ENCODE assay signal across 23 mouse cellular contexts in the genomic region with DNA sequence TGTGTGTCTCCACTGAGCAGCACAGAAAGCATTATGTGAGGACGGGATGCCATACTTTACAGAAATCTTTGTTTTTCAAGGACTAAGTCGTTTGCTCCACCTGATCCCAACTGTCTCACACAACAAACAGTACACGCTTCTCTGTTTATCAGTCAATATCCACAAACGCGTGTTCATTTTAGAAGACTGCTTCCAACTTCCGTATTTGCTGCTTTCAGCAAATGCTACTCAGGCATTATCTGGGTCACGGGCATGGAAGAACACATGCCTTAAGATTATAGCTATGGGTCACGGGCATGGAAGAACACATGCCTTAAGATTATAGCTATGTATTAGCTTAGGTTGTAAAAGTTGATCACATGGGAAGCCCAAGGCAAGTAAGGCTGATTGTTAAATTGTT. TPM values are rescaled to one million over a fixed set of nuclear protein-coding genes. Genes with fewer than 3 reads are reported as not detected.
DNase-seq lines count a peak whose midpoint lies in the region; ATAC-seq and TF ChIP-seq lines count a peak whose summit lies in the region.
"Had no signal": no experiment of that assay in that cellular context is flagged by ENCODE, and none has a peak within 500 bp of the region (broad histone marks: within the 10 kb centered on the region; RNA-seq: fewer than 3 reads in every experiment).

No protein-coding gene starts in this region.

- H3K27me3 ChIP-seq in intestine, postnatal 0 days (replicated peaks; ENCODE audit: control insufficient read depth, insufficient read depth, low read length): no peaks in the 10 kb centered on the region
- H3K27me3 ChIP-seq in intestine, embryonic 16.5 days (replicated peaks; ENCODE audit: control insufficient read depth, insufficient read depth, low read length): no peaks in the 10 kb centered on the region
- H3K27me3 ChIP-seq in MEL (ENCODE audit: control insufficient read depth in 1 of 2, insufficient read depth in 2 of 2, low read length in 2 of 2): no peaks in the 10 kb centered on the region
- H3K27me3 ChIP-seq: CH12.LX had no signal

- TF ChIP-seq EP300 in MEL (IDR thresholded peaks at IDR 0.05; ENCODE audit: low read depth in 1 of 2, low read length in 2 of 2): 0 out of 4 replicates have a peak, but pooled peaks of 1 of the 2 experiments have one; percentile 33

- H3K36me3 ChIP-seq in intestine, postnatal 0 days (ENCODE audit: control insufficient read depth, insufficient read depth): no peaks in the 10 kb centered on the region
- no peaks in the 10 kb centered on the region for H3K36me3 ChIP-seq in intestine, embryonic 16.5 days (ENCODE audit: control insufficient read depth, insufficient read depth, low read length)
- no peaks in the 10 kb centered on the region for H3K36me3 ChIP-seq in MEL (ENCODE audit: control insufficient read depth in 1 of 2, insufficient read depth in 2 of 2, low read length in 2 of 2)
- H3K36me3 ChIP-seq: G1E had no signal

- peak; percentile 67 for DNase-seq in heart, adult 11 months
- no peak for DNase-seq in heart, postnatal 4 days
- peak; percentile 58 for DNase-seq in MEL (ENCODE audit: low read depth, low spot score)
- no peak for DNase-seq in T-cell, adult 2 months (ENCODE audit: low spot score)
- DNase-seq: adrenal gland, adult 2 months; adrenal gland, adult 8-10 months; adrenal gland, postnatal 10 days; adrenal gland, postnatal 14 days; adrenal gland, postnatal 25 days; adrenal gland, postnatal 36 days; B cell, adult 2 months; cerebellum, adult 11 months; cerebellum, adult 11-12 months; cerebellum, adult 18-20 months; cerebellum, adult 2 months; cerebellum, adult 8-10 months had no signal

- TF ChIP-seq CTCF in intestine, postnatal 0 days (IDR thresholded peaks at IDR 0.05; ENCODE audit: low read depth): no peak
- no peak for TF ChIP-seq CTCF in MEL (IDR thresholded peaks at IDR 0.05 in 2 of 3, conservative IDR thresholded peaks at IDR 0.05 in 1 of 3; ENCODE audit: control insufficient read depth in 1 of 3, insufficient read depth in 1 of 3, low read depth in 2 of 3, low read length in 3 of 3, poor library complexity in 1 of 3, severe bottlenecking in 1 of 3)

- WGBS in intestine, postnatal 0 days: 65% methylated on average over 8 of the region's 8 CpGs
- WGBS in intestine, embryonic 16.5 days: 79% methylated on average over 8 of the region's 8 CpGs

- H3K9ac ChIP-seq in intestine, postnatal 0 days (ENCODE audit: low read depth, low read length): no peak overlapping the region
- no peak overlapping the region for H3K9ac ChIP-seq in intestine, embryonic 16.5 days (ENCODE audit: low read depth, low read length)
- H3K9ac ChIP-seq in MEL (ENCODE audit: control insufficient read depth, low read depth, low read length, poor library complexity, severe bottlenecking): 0 out of 2 replicates have a peak overlapping the region, but pooled peaks have one; percentile 11

- H3K9me3 ChIP-seq in intestine, postnatal 0 days (ENCODE audit: control insufficient read depth): no peaks in the 10 kb centered on the region
- H3K9me3 ChIP-seq in intestine, embryonic 16.5 days (ENCODE audit: control insufficient read depth, low read length): no peaks in the 10 kb centered on the region
- H3K9me3 ChIP-seq in MEL (replicated peaks; ENCODE audit: insufficient read depth, low read length): no peaks in the 10 kb centered on the region

- H3K27ac ChIP-seq in intestine, postnatal 0 days (ENCODE audit: low read depth, low read length): no peak overlapping the region
- no peak overlapping the region for H3K27ac ChIP-seq in intestine, embryonic 16.5 days (ENCODE audit: low read length)
- H3K27ac ChIP-seq in MEL (ENCODE audit: control insufficient read depth, low read depth, low read length): no peak overlapping the region

- TF ChIP-seq RAD21 in MEL (IDR thresholded peaks at IDR 0.05; ENCODE audit: low read depth, low read length): no peak

- TF ChIP-seq POLR2A in MEL (IDR thresholded peaks at IDR 0.05; ENCODE audit: control insufficient read depth in 1 of 2, insufficient read depth in 1 of 2, low read depth in 1 of 2, low read length in 2 of 2, poor library complexity in 1 of 2): no peak

- H3K4me1 ChIP-seq in intestine, postnatal 0 days (replicated peaks; ENCODE audit: control insufficient read depth, insufficient read depth, low read length): no peaks in the 10 kb centered on the region
- H3K4me1 ChIP-seq in intestine, embryonic 16.5 days (ENCODE audit: control insufficient read depth, insufficient read depth, low read length): no peaks in the 10 kb centered on the region
- no peaks in the 10 kb centered on the region for H3K4me1 ChIP-seq in MEL (ENCODE audit: control insufficient read depth in 1 of 2, insufficient read depth in 2 of 2, low read length in 2 of 2)

- no peak overlapping the region for H3K4me3 ChIP-seq in intestine, postnatal 0 days (ENCODE audit: low read depth, low read length)
- no peak overlapping the region for H3K4me3 ChIP-seq in intestine, embryonic 16.5 days (ENCODE audit: low read length)
- peak overlapping the region; percentile 15 to 24 for H3K4me3 ChIP-seq in MEL (ENCODE audit: control insufficient read depth in 1 of 2, insufficient read depth in 1 of 2, low read depth in 2 of 2, low read length in 2 of 2)

- ATAC-seq in intestine, postnatal 0 days: peak; percentile 43; the same call in 1 of the 2 replicates
- no peak for ATAC-seq in intestine, embryonic 16.5 days
- ATAC-seq: activated CD4-positive, CD25-positive, alpha-beta regulatory T cell, adult 4 months; CD4-positive, CD25-positive, alpha-beta regulatory T cell, adult 4 months; Patski had no signal

- no peaks in the 10 kb centered on the region for H3K79me2 ChIP-seq in MEL (ENCODE audit: control insufficient read depth, insufficient read depth, low read length, poor library complexity)

- H3K4me2 ChIP-seq in intestine, postnatal 0 days (replicated peaks; ENCODE audit: low read depth): no peak overlapping the region
- no peak overlapping the region for H3K4me2 ChIP-seq in intestine, embryonic 16.5 days (ENCODE audit: low read depth, low read length)

TF ChIP-seq in MEL, 35 proteins besides CTCF, POLR2A, EP300 and RAD21 (continues in another document):
- TF ChIP-seq USF1 (IDR thresholded peaks at IDR 0.05; ENCODE audit: low read depth, low read length): no peak
- TF ChIP-seq HCFC1 (IDR thresholded peaks at IDR 0.05; ENCODE audit: low read depth, low read length): no peak
- TF ChIP-seq CHD1 (IDR thresholded peaks at IDR 0.05; ENCODE audit: low read depth, low read length): no peak
- no peak for TF ChIP-seq CHD2 (IDR thresholded peaks at IDR 0.05; ENCODE audit: low read length)
- peak; percentile 77 for TF ChIP-seq ELF1 (IDR thresholded peaks at IDR 0.05; ENCODE audit: low read depth, low read length)
- no peak for TF ChIP-seq UBTF (IDR thresholded peaks at IDR 0.05; ENCODE audit: borderline replicate concordance, insufficient read depth, low read depth, low read length)
- TF ChIP-seq POLR2AphosphoS2 (IDR thresholded peaks at IDR 0.05; ENCODE audit: low read length): no peak
- TF ChIP-seq MAZ (IDR thresholded peaks at IDR 0.05; ENCODE audit: low read depth, low read length): no peak
- TF ChIP-seq GATA1 (IDR thresholded peaks at IDR 0.05; ENCODE audit: low read depth, low read length): no peak
- no peak for TF ChIP-seq ZKSCAN1 (IDR thresholded peaks at IDR 0.05; ENCODE audit: low read depth, low read length)
- no peak for TF ChIP-seq KAT2A (conservative IDR thresholded peaks at IDR 0.05; ENCODE audit: low read depth, low read length)
- peak; percentile 78 for TF ChIP-seq MYC (IDR thresholded peaks at IDR 0.05; ENCODE audit: low read depth, low read length)
- no peak for TF ChIP-seq USF2 (IDR thresholded peaks at IDR 0.05; ENCODE audit: borderline replicate concordance in 1 of 2, insufficient read depth in 1 of 2, low read depth in 1 of 2, low read length in 2 of 2)
- no peak for TF ChIP-seq MAFK (IDR thresholded peaks at IDR 0.05; ENCODE audit: borderline replicate concordance, low read depth, low read length)
- no peak for TF ChIP-seq TAL1 (IDR thresholded peaks at IDR 0.05; ENCODE audit: low read length)
- no peak for TF ChIP-seq E2F4 (IDR thresholded peaks at IDR 0.05; ENCODE audit: borderline replicate concordance, low read depth, low read length)
- TF ChIP-seq ZNF384 (IDR thresholded peaks at IDR 0.05; ENCODE audit: low read depth, low read length): no peak
- no peak for TF ChIP-seq TCF12 (IDR thresholded peaks at IDR 0.05; ENCODE audit: low read depth, low read length)
- no peak for TF ChIP-seq ZMIZ1 (IDR thresholded peaks at IDR 0.05; ENCODE audit: low read depth, low read length)
- peak; percentile 44; the same call in 1 of the 2 replicates for TF ChIP-seq SIN3A (IDR thresholded peaks at IDR 0.05; ENCODE audit: low read length)
- no peak for TF ChIP-seq GABPA (IDR thresholded peaks at IDR 0.05; ENCODE audit: low read depth, low read length)
- no peak for TF ChIP-seq NRF1 (IDR thresholded peaks at IDR 0.05; ENCODE audit: insufficient read depth, low read depth, low read length, poor library complexity, severe bottlenecking)
- TF ChIP-seq TBP (IDR thresholded peaks at IDR 0.05; ENCODE audit: low read depth, low read length): no peak
- TF ChIP-seq MEF2A (IDR thresholded peaks at IDR 0.05; ENCODE audit: extremely low read depth, insufficient replicate concordance, low read depth, low read length, poor library complexity, severe bottlenecking): no peak
- peak; percentile 81 for TF ChIP-seq BHLHE40 (IDR thresholded peaks at IDR 0.05; ENCODE audit: borderline replicate concordance, low read depth, low read length)
- TF ChIP-seq MXI1 (IDR thresholded peaks at IDR 0.05; ENCODE audit: low read depth, low read length): peak; percentile 75
- TF ChIP-seq NELFE (IDR thresholded peaks at IDR 0.05; ENCODE audit: low read depth, low read length): no peak

RNA-seq across cellular contexts. Expression of a gene that starts 6.9 kb away (rescaled TPM):
- 1 to 10 TPM; 3.9 to 4.4 TPM for total RNA-seq in heart, postnatal 4 days (2021)
- 0.39 and 0.40 TPM in 2 replicates for polyA plus RNA-seq in intestine, postnatal 0 days (2015; fragmentation: Nextera tagmentation; extraction: Ambion mirVana)
- polyA plus RNA-seq in intestine, embryonic 16.5 days (2015; fragmentation: Nextera tagmentation; extraction: Ambion mirVana): 1.5 and 1.7 TPM in 2 replicates
- 1.1 and 2.2 TPM in 2 replicates for total RNA-seq in MEL (2012; rRNA removed)
- polyA plus RNA-seq in MEL (2012; ENCODE audit: insufficient read depth in 1 of 2, insufficient read length in 2 of 2, low read depth in 1 of 2, low replicate concordance in 2 of 2, missing spikeins in 1 of 2): under 1 TPM in 1 of 2 experiments, not detected in 1; 0.75 TPM
- total RNA-seq: CH12.LX, G1E had no signal
- polyA plus RNA-seq: G1E had no signal

RNA-seq across cellular contexts. Expression of a gene that starts 48.1 kb away (rescaled TPM):
- total RNA-seq in heart, postnatal 4 days (2021): 10 to 100 TPM; 71.1 to 77.9 TPM
- polyA plus RNA-seq in intestine, postnatal 0 days (2015; fragmentation: Nextera tagmentation; extraction: Ambion mirVana): 47.4 and 48.3 TPM in 2 replicates
- polyA plus RNA-seq in intestine, embryonic 16.5 days (2015; fragmentation: Nextera tagmentation; extraction: Ambion mirVana): 98.2 and 106 TPM in 2 replicates
- total RNA-seq in MEL (2012; rRNA removed): 99.2 and 160 TPM in 2 replicates
- polyA plus RNA-seq in MEL (2012; ENCODE audit: insufficient read depth in 1 of 2, insufficient read length in 2 of 2, low read depth in 1 of 2, low replicate concordance in 2 of 2, missing spikeins in 1 of 2): 100 to 1,000 TPM in 1 of 2 experiments, not detected in 1; 105 TPM

Comparison
In these comparisons a context has a peak if more than half of its experiments do, and no peak if none do; other contexts are left out.
1. DNase-seq: peak in heart, adult 11 months (single experiment) and MEL (single experiment); none in heart, postnatal 4 days (single experiment) and T-cell, adult 2 months (single experiment).
2. H3K4me3 ChIP-seq: peak in MEL (2 of 2); none in intestine, postnatal 0 days (single experiment) and intestine, embryonic 16.5 days (single experiment).